In the genomic region with DNA sequence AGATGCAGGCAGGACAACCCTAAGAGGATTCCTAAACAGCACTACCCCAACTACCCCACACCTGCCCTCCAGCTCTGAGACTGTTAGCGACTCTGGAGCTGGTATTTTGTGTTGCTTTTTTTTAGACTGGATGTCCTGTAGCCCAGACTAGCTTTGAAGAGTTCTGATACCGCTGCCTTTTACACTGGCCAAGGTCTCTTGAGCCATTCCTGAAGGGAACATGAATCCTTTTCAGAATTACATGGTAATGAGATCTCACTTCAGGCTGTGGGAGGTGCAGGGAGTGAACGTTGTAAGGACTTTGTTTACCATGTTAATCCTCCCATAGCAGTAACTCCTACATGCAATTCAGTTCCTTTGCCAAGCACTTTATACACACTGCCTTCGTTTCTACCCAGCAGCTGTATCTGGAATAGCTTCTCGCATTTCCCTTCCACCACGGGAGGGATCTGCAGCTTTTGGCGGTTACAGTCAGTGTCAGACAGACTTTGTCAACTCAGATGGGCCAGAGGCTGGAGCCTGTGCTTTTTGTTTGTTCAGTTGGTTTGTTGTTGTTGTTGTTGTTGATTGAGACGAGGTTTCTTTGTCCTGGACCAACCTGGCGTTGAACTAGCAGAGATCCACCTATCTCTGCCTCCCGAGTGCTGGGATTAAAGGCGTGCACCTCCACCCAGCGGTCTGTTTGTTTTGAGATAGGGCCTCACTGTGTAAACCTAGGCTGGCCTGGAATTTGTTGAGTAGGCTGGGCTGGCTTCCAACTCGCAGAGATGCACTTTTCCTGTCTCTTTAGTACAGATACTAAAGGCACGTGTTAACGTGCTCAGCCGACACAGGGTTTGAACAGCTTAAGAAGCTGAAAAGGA, we compare ENCODE assay signal across 9 mouse cellular contexts. TPM values are rescaled to one million over a fixed set of nuclear protein-coding genes. Genes with fewer than 3 reads are reported as not detected.
DNase-seq lines count a peak whose midpoint lies in the region; ATAC-seq and TF ChIP-seq lines count a peak whose summit lies in the region.
"Had no signal": no experiment of that assay in that cellular context is flagged by ENCODE, and none has a peak within 500 bp of the region (broad histone marks: within the 10 kb centered on the region; RNA-seq: fewer than 3 reads in every experiment).

No protein-coding gene starts in this region.

- 0 out of 2 replicates have a peak, but pooled peaks have one; percentile 36 for ATAC-seq in limb, embryonic 13.5 days (ENCODE audit: low FRiP score, low read depth)
- peak; percentile 94 for ATAC-seq in liver, embryonic 12.5 days
- peak; percentile 90 for ATAC-seq in stomach, postnatal 0 days (ENCODE audit: low FRiP score, low TSS enrichment)
- no peak for ATAC-seq in midbrain, embryonic 15.5 days (replicated peaks)

- peak; percentile 17; the same call in 1 of the 2 replicates for TF ChIP-seq CTCF in stomach, postnatal 0 days (IDR thresholded peaks at IDR 0.05; ENCODE audit: low read depth)

- no peak overlapping the region for H3K4me3 ChIP-seq in limb, embryonic 13.5 days
- no peak overlapping the region for H3K4me3 ChIP-seq in limb, embryonic 10.5 days
- H3K4me3 ChIP-seq in liver, embryonic 12.5 days = no peak overlapping the region
- H3K4me3 ChIP-seq in stomach, postnatal 0 days (ENCODE audit: low read depth, low read length) = no peak overlapping the region
- H3K4me3 ChIP-seq in midbrain, embryonic 15.5 days = no peak overlapping the region
- H3K4me3 ChIP-seq: megakaryocyte, embryonic 14.5 days had no signal

- TF ChIP-seq EP300 in stomach, postnatal 0 days (optimal IDR thresholded peaks at IDR 0.05) = no peak

- no peak for DNase-seq in limb, embryonic 10.5 days (ENCODE audit: low spot score)
- peak; percentile 46 for DNase-seq in heart, postnatal 4 days
- peak; percentile 79 for DNase-seq in stomach, postnatal 0 days (ENCODE audit: low spot score)
- no peak for DNase-seq in layer of hippocampus, adult 9-10 months (ENCODE audit: low spot score)
- DNase-seq in cerebellum, adult 8-10 months = no peak

- H3K9me3 ChIP-seq in limb, embryonic 13.5 days = no peaks in the 10 kb centered on the region
- H3K9me3 ChIP-seq in limb, embryonic 10.5 days (replicated peaks) = no peaks in the 10 kb centered on the region
- no peaks in the 10 kb centered on the region for H3K9me3 ChIP-seq in liver, embryonic 12.5 days (replicated peaks)
- H3K9me3 ChIP-seq in stomach, postnatal 0 days (ENCODE audit: control insufficient read depth, low read length) = no peaks in the 10 kb centered on the region
- H3K9me3 ChIP-seq in midbrain, embryonic 15.5 days = no peaks in the 10 kb centered on the region
- H3K9me3 ChIP-seq: megakaryocyte, embryonic 14.5 days had no signal

- H3K4me2 ChIP-seq in limb, embryonic 13.5 days (replicated peaks) = no peak overlapping the region
- peak overlapping the region; percentile 42 for H3K4me2 ChIP-seq in liver, embryonic 12.5 days
- no peak overlapping the region for H3K4me2 ChIP-seq in stomach, postnatal 0 days (replicated peaks; ENCODE audit: low read depth)
- no peak overlapping the region for H3K4me2 ChIP-seq in midbrain, embryonic 15.5 days

- 40% methylated on average over 16 of the region's 16 CpGs for WGBS in limb, embryonic 13.5 days
- whole genome bisulfite sequencing in limb, embryonic 10.5 days = 53% methylated on average over 16 of the region's 16 CpGs
- WGBS in liver, embryonic 12.5 days (ENCODE audit: insufficient replicate concordance) = 22% methylated on average over 16 of the region's 16 CpGs
- WGBS in stomach, postnatal 0 days = 15% methylated on average over 16 of the region's 16 CpGs
- 42% methylated on average over 16 of the region's 16 CpGs for WGBS in midbrain, embryonic 15.5 days

- no peak overlapping the region for H3K27ac ChIP-seq in limb, embryonic 13.5 days
- H3K27ac ChIP-seq in limb, embryonic 10.5 days = no peak overlapping the region
- peak overlapping the region; percentile 81 for H3K27ac ChIP-seq in liver, embryonic 12.5 days
- H3K27ac ChIP-seq in stomach, postnatal 0 days (replicated peaks) = peak overlapping the region; percentile 75
- H3K27ac ChIP-seq in midbrain, embryonic 15.5 days = no peak overlapping the region

- no peaks in the 10 kb centered on the region for H3K36me3 ChIP-seq in limb, embryonic 13.5 days
- no peaks in the 10 kb centered on the region for H3K36me3 ChIP-seq in limb, embryonic 10.5 days
- H3K36me3 ChIP-seq in liver, embryonic 12.5 days = no peaks in the 10 kb centered on the region
- H3K36me3 ChIP-seq in stomach, postnatal 0 days (ENCODE audit: control insufficient read depth, insufficient read depth, low read length) = no peaks in the 10 kb centered on the region
- no peaks in the 10 kb centered on the region for H3K36me3 ChIP-seq in midbrain, embryonic 15.5 days (replicated peaks)

- H3K27me3 ChIP-seq in limb, embryonic 13.5 days = no peaks in the 10 kb centered on the region
- H3K27me3 ChIP-seq in limb, embryonic 10.5 days (ENCODE audit: low read depth, poor library complexity, severe bottlenecking) = no peaks in the 10 kb centered on the region
- peaks cover 32% of the 10 kb centered on the region; the same call in 1 of the 2 replicates for H3K27me3 ChIP-seq in liver, embryonic 12.5 days (replicated peaks)
- no peaks in the 10 kb centered on the region for H3K27me3 ChIP-seq in stomach, postnatal 0 days (ENCODE audit: control insufficient read depth, insufficient read depth, low read length)
- H3K27me3 ChIP-seq in midbrain, embryonic 15.5 days (replicated peaks) = no peaks in the 10 kb centered on the region

- peaks cover 5% of the 10 kb centered on the region for H3K4me1 ChIP-seq in limb, embryonic 13.5 days
- H3K4me1 ChIP-seq in limb, embryonic 10.5 days = peaks cover 6% of the 10 kb centered on the region; the same call in 1 of the 2 replicates
- H3K4me1 ChIP-seq in liver, embryonic 12.5 days = peaks cover 37% of the 10 kb centered on the region
- peaks cover 3% of the 10 kb centered on the region; the same call in 1 of the 2 replicates for H3K4me1 ChIP-seq in stomach, postnatal 0 days (replicated peaks; ENCODE audit: control insufficient read depth, insufficient read depth)
- H3K4me1 ChIP-seq in midbrain, embryonic 15.5 days = no peaks in the 10 kb centered on the region
- H3K4me1 ChIP-seq: megakaryocyte, embryonic 14.5 days had no signal

- no peak overlapping the region for H3K9ac ChIP-seq in limb, embryonic 13.5 days
- H3K9ac ChIP-seq in liver, embryonic 12.5 days = peak overlapping the region; percentile 54
- H3K9ac ChIP-seq in stomach, postnatal 0 days (ENCODE audit: low read length) = no peak overlapping the region
- H3K9ac ChIP-seq in midbrain, embryonic 15.5 days = no peak overlapping the region

RNA-seq across cellular contexts. Expression of a gene that starts 25.2 kb away (rescaled TPM):
- polyA plus RNA-seq in limb, embryonic 13.5 days (2015; fragmentation: Nextera tagmentation; extraction: Ambion mirVana) = 17.7 and 18.2 TPM in 2 replicates
- polyA plus RNA-seq in limb, embryonic 10.5 days (2016; fragmentation: Nextera tagmentation; extraction: Ambion mirVana) = 20.0 and 22.6 TPM in 2 replicates
- total RNA-seq in heart, postnatal 4 days (2021) = 10 to 100 TPM; 69.6 to 69.9 TPM
- 41.6 and 42.4 TPM in 2 replicates for polyA plus RNA-seq in liver, embryonic 12.5 days (2016; fragmentation: Nextera tagmentation; extraction: Ambion mirVana)
- 11.6 and 12.8 TPM in 2 replicates for polyA plus RNA-seq in stomach, postnatal 0 days (2015; fragmentation: Nextera tagmentation; extraction: Ambion mirVana)
- 22.1 and 22.8 TPM in 2 replicates for polyA plus RNA-seq in midbrain, embryonic 15.5 days (2015; fragmentation: Nextera tagmentation; extraction: Ambion mirVana)

Comparison
In these comparisons a context has a peak if more than half of its experiments do, and no peak if none do; other contexts are left out.
1. H3K27ac ChIP-seq: peak in liver, embryonic 12.5 days (single experiment) and stomach, postnatal 0 days (single experiment); none in limb, embryonic 13.5 days (single experiment), limb, embryonic 10.5 days (single experiment) and midbrain, embryonic 15.5 days (single experiment).
2. DNase-seq: peak in heart, postnatal 4 days (single experiment) and stomach, postnatal 0 days (single experiment); none in limb, embryonic 10.5 days (single experiment), layer of hippocampus, adult 9-10 months (single experiment) and cerebellum, adult 8-10 months (single experiment).